Mouse (Mus musculus): ENCODE measurements around the gene Nabp1. TPM values are rescaled to one million over a fixed set of nuclear protein-coding genes. Genes with fewer than 3 reads are reported as not detected.

The Nabp1 gene
- total and polyA plus RNA-seq, 2 experiments, result 5.0 to 17.1 TPM

DNA sequence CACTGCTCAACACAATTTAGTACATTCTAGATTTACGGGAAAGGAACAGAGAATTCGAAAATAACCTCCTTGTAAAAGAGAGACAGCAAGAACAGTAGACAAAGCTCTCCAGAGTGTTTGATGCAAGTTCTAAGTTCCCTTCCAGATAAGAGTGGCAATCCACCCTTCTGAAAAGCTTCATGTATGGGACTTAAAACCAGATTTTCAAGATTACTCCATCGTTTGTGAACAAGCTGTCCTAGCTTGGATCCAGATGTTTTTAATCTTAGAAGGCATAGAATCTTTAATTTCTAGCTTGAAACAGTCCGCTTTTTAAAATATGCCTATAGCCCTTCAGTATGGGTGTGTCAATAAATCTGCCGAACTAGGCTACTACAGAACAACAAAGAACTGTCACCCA is 11.0 kb downstream of the Nabp1 start:
- Histone ChIP-seq H3K4me3 (ENCODE audit: insufficient read depth, low read depth, low read length) (no peak overlapping the region), H3K9ac (ENCODE audit: low read depth, low read length) (no peak overlapping the region), H3K4me1 (ENCODE audit: control insufficient read depth, insufficient read depth, low read length) (no peaks in the 10 kb centered on the region), H3K79me2 (ENCODE audit: control insufficient read depth, insufficient read depth, low read length) (no peaks in the 10 kb centered on the region), H3K27ac (replicated peaks; ENCODE audit: insufficient read depth, low read depth, low read length) (no peak overlapping the region), H3K36me3 (ENCODE audit: control insufficient read depth, insufficient read depth, low read length) (peaks cover 29% of the 10 kb centered on the region), H3K27me3 (ENCODE audit: control insufficient read depth, insufficient read depth, low read length) (no peaks in the 10 kb centered on the region)
- no peak for DNase-seq (ENCODE audit: extremely low read depth, low read depth, low spot score)
- WGBS, result 89% methylated on average over 5 of the region's 5 CpGs
- TF ChIP-seq POLR2A (IDR thresholded peaks at IDR 0.05; ENCODE audit: extremely low read depth, insufficient read depth, low read length) (no peak), CTCF (IDR thresholded peaks at IDR 0.05; ENCODE audit: low read depth, low read length) (no peak)

DNA sequence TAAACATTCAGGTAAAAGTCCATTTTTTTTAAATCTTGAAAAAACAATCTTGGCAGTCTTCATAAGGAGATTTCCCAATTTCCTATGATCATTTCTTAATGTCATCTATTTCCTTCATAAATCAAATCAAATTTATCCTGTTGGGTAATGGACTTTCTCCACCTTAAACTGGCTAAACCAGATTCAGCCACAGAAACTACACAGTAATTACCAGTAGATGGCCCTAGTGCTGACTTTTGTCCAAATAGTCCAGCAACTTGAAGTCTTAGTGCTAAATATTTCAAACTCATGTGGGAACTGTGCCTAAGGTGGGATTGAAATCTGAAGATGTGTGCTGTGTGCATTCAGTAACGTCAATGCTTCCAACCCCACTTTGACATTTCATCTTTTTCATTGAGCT is 11.8 kb downstream of the Nabp1 start:
- DNase-seq (ENCODE audit: extremely low read depth, low read depth, low spot score), result peak; percentile 58
- WGBS, result 39% methylated on average over 1 of the region's 1 CpGs

GRCm38 (mm10) chr1:51465285-51465684 is 12.9 kb downstream of the Nabp1 start:
- no peaks in the 10 kb centered on the region for H3K4me1 ChIP-seq (ENCODE audit: control insufficient read depth, insufficient read depth, low read length)
- peaks cover 18% of the 10 kb centered on the region for H3K36me3 ChIP-seq (ENCODE audit: control insufficient read depth, insufficient read depth, low read length)
- no peak overlapping the region for H3K27ac ChIP-seq (replicated peaks; ENCODE audit: insufficient read depth, low read depth, low read length)
- no peaks in the 10 kb centered on the region for H3K79me2 ChIP-seq (ENCODE audit: control insufficient read depth, insufficient read depth, low read length)
- no peaks in the 10 kb centered on the region for H3K27me3 ChIP-seq (ENCODE audit: control insufficient read depth, insufficient read depth, low read length)
- WGBS, result 26% methylated on average over 2 of the region's 2 CpGs
- no peak overlapping the region for H3K9ac ChIP-seq (ENCODE audit: low read depth, low read length)
- no peak for TF ChIP-seq POLR2A (IDR thresholded peaks at IDR 0.05; ENCODE audit: extremely low read depth, insufficient read depth, low read length)
- peak; percentile 24; the same call in 1 of the 2 replicates for TF ChIP-seq CTCF (IDR thresholded peaks at IDR 0.05; ENCODE audit: low read depth, low read length)
- no peak overlapping the region for H3K4me3 ChIP-seq (ENCODE audit: insufficient read depth, low read depth, low read length)
- no peak for DNase-seq (ENCODE audit: extremely low read depth, low read depth, low spot score)

More for the DNA sequence above, 11.8 kb downstream of the Nabp1 start:
- Histone ChIP-seq H3K27ac (replicated peaks; ENCODE audit: insufficient read depth, low read depth, low read length) (no peak overlapping the region), H3K36me3 (ENCODE audit: control insufficient read depth, insufficient read depth, low read length) (peaks cover 25% of the 10 kb centered on the region), H3K9ac (ENCODE audit: low read depth, low read length) (no peak overlapping the region), H3K27me3 (ENCODE audit: control insufficient read depth, insufficient read depth, low read length) (no peaks in the 10 kb centered on the region), H3K79me2 (ENCODE audit: control insufficient read depth, insufficient read depth, low read length) (no peaks in the 10 kb centered on the region), H3K4me3 (ENCODE audit: insufficient read depth, low read depth, low read length) (no peak overlapping the region), H3K4me1 (ENCODE audit: control insufficient read depth, insufficient read depth, low read length) (no peaks in the 10 kb centered on the region)
- TF ChIP-seq CTCF (IDR thresholded peaks at IDR 0.05; ENCODE audit: low read depth, low read length) (no peak), POLR2A (IDR thresholded peaks at IDR 0.05; ENCODE audit: extremely low read depth, insufficient read depth, low read length) (no peak)

GRCm38 (mm10) chr1:51463038-51463437 is 15.2 kb downstream of the Nabp1 start:
- Histone ChIP-seq H3K27ac (replicated peaks; ENCODE audit: insufficient read depth, low read depth, low read length) (no peak overlapping the region), H3K4me1 (ENCODE audit: control insufficient read depth, insufficient read depth, low read length) (no peaks in the 10 kb centered on the region), H3K36me3 (ENCODE audit: control insufficient read depth, insufficient read depth, low read length) (peaks cover 2% of the 10 kb centered on the region; the same call in 1 of the 2 replicates), H3K27me3 (ENCODE audit: control insufficient read depth, insufficient read depth, low read length) (no peaks in the 10 kb centered on the region), H3K4me3 (ENCODE audit: insufficient read depth, low read depth, low read length) (no peak overlapping the region), H3K79me2 (ENCODE audit: control insufficient read depth, insufficient read depth, low read length) (no peaks in the 10 kb centered on the region), H3K9ac (ENCODE audit: low read depth, low read length) (no peak overlapping the region)
- no peak for DNase-seq (ENCODE audit: extremely low read depth, low read depth, low spot score)
- WGBS, result 88% methylated on average over 5 of the region's 5 CpGs
- TF ChIP-seq POLR2A (IDR thresholded peaks at IDR 0.05; ENCODE audit: extremely low read depth, insufficient read depth, low read length), result no peak
- TF ChIP-seq CTCF (IDR thresholded peaks at IDR 0.05; ENCODE audit: low read depth, low read length), result no peak

- Histone ChIP-seq H3K27me3 (ENCODE audit: control insufficient read depth, insufficient read depth, low read length) (no peaks in the 10 kb centered on the region; the same call in 1 of the 2 replicates), H3K27ac (replicated peaks; ENCODE audit: insufficient read depth, low read depth, low read length) (no peak overlapping the region), H3K36me3 (ENCODE audit: control insufficient read depth, insufficient read depth, low read length) (no peaks in the 10 kb centered on the region), H3K4me1 (ENCODE audit: control insufficient read depth, insufficient read depth, low read length) (no peaks in the 10 kb centered on the region), H3K4me3 (ENCODE audit: insufficient read depth, low read depth, low read length) (no peak overlapping the region), H3K79me2 (ENCODE audit: control insufficient read depth, insufficient read depth, low read length) (no peaks in the 10 kb centered on the region), H3K9ac (ENCODE audit: low read depth, low read length) (no peak overlapping the region)
- peak; percentile 59 for DNase-seq (ENCODE audit: extremely low read depth, low read depth, low spot score)
- peak; percentile 16; the same call in 1 of the 2 replicates for TF ChIP-seq CTCF (IDR thresholded peaks at IDR 0.05; ENCODE audit: low read depth, low read length)
- TF ChIP-seq POLR2A (IDR thresholded peaks at IDR 0.05; ENCODE audit: extremely low read depth, insufficient read depth, low read length), result no peak
- WGBS, result 56% methylated on average over 10 of the region's 10 CpGs
Observed at GRCm38 (mm10) chr1:51458731-51459450, 19.3 kb downstream of the Nabp1 start.

- H3K4me1 ChIP-seq (ENCODE audit: control insufficient read depth, insufficient read depth, low read length), result no peaks in the 10 kb centered on the region
- H3K4me3 ChIP-seq (ENCODE audit: insufficient read depth, low read depth, low read length), result no peak overlapping the region
- no peaks in the 10 kb centered on the region for H3K79me2 ChIP-seq (ENCODE audit: control insufficient read depth, insufficient read depth, low read length)
- H3K36me3 ChIP-seq (ENCODE audit: control insufficient read depth, insufficient read depth, low read length), result no peaks in the 10 kb centered on the region
- H3K27ac ChIP-seq (replicated peaks; ENCODE audit: insufficient read depth, low read depth, low read length), result no peak overlapping the region
- 72% methylated on average over 6 of the region's 6 CpGs for WGBS
- no peak for DNase-seq (ENCODE audit: extremely low read depth, low read depth, low spot score)
- H3K27me3 ChIP-seq (ENCODE audit: control insufficient read depth, insufficient read depth, low read length), result no peaks in the 10 kb centered on the region; the same call in 1 of the 2 replicates
- no peak for TF ChIP-seq CTCF (IDR thresholded peaks at IDR 0.05; ENCODE audit: low read depth, low read length)
- no peak overlapping the region for H3K9ac ChIP-seq (ENCODE audit: low read depth, low read length)
Observed at GRCm38 (mm10) chr1:51458089-51458488, 20.1 kb downstream of the Nabp1 start.
